Comparison of ENCODE assay signal across 8 mouse cellular contexts in the genomic region with DNA sequence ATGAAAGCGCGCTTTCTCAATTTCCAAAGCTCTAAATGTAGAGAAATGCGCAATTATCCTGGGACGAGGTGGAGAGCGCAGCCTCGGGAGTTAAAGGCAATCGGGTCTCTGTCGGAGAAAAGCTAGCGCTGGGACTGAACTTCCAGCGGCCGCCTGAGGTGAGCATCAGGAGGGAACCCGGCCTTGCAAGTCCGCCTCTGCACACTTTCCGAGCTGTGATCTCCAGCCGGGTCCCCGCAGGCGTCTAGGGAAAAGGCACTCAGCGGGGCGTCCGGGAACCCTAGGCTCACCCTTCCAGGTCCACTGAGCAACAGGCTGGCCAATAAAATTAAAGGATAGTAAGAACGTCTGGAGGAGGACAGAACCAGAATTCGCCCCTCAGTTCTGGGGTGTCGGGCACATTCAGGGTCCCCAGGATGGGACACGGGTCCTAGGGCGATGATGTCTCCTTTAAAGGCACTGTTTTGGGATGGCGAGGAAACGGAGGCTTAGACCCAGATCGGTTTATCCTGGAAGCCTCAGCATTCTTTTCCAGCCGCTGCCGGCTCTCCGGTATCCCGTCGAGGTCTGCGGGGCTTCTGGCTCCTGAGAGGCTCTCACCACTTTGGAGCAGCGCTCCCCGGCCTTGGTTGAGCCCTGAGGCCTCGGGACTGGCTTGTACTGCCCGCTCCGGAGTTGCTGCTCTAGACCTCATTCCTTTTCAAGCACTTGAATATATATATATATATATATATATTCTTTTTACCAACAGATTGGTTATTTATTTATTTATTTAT.
DNase-seq lines count a peak whose midpoint lies in the region; ATAC-seq lines count a peak whose summit lies in the region.

No protein-coding gene starts in this region.

- H3K9me3 ChIP-seq in kidney, embryonic 15.5 days (replicated peaks): no peaks in the 10 kb centered on the region
- H3K9me3 ChIP-seq in hindbrain, embryonic 13.5 days: no peaks in the 10 kb centered on the region
- H3K9me3 ChIP-seq in midbrain, embryonic 11.5 days (ENCODE audit: control insufficient read depth, low read length): no peaks in the 10 kb centered on the region

- H3K27ac ChIP-seq in kidney, embryonic 15.5 days: no peak overlapping the region
- H3K27ac ChIP-seq in hindbrain, embryonic 13.5 days: peak overlapping the region; percentile 44; the same call in 1 of the 2 replicates
- no peak overlapping the region for H3K27ac ChIP-seq in midbrain, embryonic 11.5 days (ENCODE audit: low read depth, low read length)

- H3K36me3 ChIP-seq in kidney, embryonic 15.5 days: no peaks in the 10 kb centered on the region
- H3K36me3 ChIP-seq in hindbrain, embryonic 13.5 days: no peaks in the 10 kb centered on the region
- no peaks in the 10 kb centered on the region for H3K36me3 ChIP-seq in midbrain, embryonic 11.5 days (ENCODE audit: control insufficient read depth, insufficient read depth, low read length)

- DNase-seq in kidney, adult 9 months: no peak
- peak; percentile 72 for DNase-seq in embryo, embryonic 10.5 days (ENCODE audit: low spot score)
- peak; percentile 95 for DNase-seq in midbrain, embryonic 11.5 days (ENCODE audit: low spot score, missing footprints)
- no peak for DNase-seq in layer of hippocampus, adult 11-12 months (ENCODE audit: low spot score)
- no peak for DNase-seq in ovary, postnatal 10 days (ENCODE audit: low spot score)
- DNase-seq in adrenal gland, postnatal 25 days: no peak

- peak overlapping the region; percentile 32 for H3K4me3 ChIP-seq in kidney, embryonic 15.5 days (replicated peaks)
- peak overlapping the region; percentile 25 for H3K4me3 ChIP-seq in hindbrain, embryonic 13.5 days
- H3K4me3 ChIP-seq in midbrain, embryonic 11.5 days (ENCODE audit: low read depth, low read length): peak overlapping the region; percentile 24

- peak overlapping the region; percentile 44 for H3K4me2 ChIP-seq in kidney, embryonic 15.5 days
- peak overlapping the region; percentile 42 for H3K4me2 ChIP-seq in hindbrain, embryonic 13.5 days
- H3K4me2 ChIP-seq in midbrain, embryonic 11.5 days: peak overlapping the region; percentile 37

- under 1% methylated on average over 39 of the region's 39 CpGs for WGBS in kidney, embryonic 15.5 days
- under 1% methylated on average over 39 of the region's 39 CpGs for WGBS in hindbrain, embryonic 13.5 days
- WGBS in midbrain, embryonic 11.5 days: under 1% methylated on average over 39 of the region's 39 CpGs

- peaks cover 17% of the 10 kb centered on the region for H3K4me1 ChIP-seq in kidney, embryonic 15.5 days
- H3K4me1 ChIP-seq in hindbrain, embryonic 13.5 days (replicated peaks): peaks cover 24% of the 10 kb centered on the region
- peaks cover 17% of the 10 kb centered on the region; the same call in 1 of the 2 replicates for H3K4me1 ChIP-seq in midbrain, embryonic 11.5 days (ENCODE audit: control insufficient read depth, insufficient read depth, low read length)

- ATAC-seq in kidney, embryonic 15.5 days (replicated peaks; ENCODE audit: low FRiP score): peak; percentile 82
- ATAC-seq in hindbrain, embryonic 13.5 days (ENCODE audit: low FRiP score): no peak; the same call in 1 of the 2 replicates
- ATAC-seq in midbrain, embryonic 11.5 days (ENCODE audit: low FRiP score): peak; percentile 68

- peaks cover 82% of the 10 kb centered on the region for H3K27me3 ChIP-seq in kidney, embryonic 15.5 days
- H3K27me3 ChIP-seq in hindbrain, embryonic 13.5 days: peaks cover 83% of the 10 kb centered on the region
- H3K27me3 ChIP-seq in midbrain, embryonic 11.5 days (ENCODE audit: control insufficient read depth, insufficient read depth, low read length): peaks cover 57% of the 10 kb centered on the region

- H3K9ac ChIP-seq in kidney, embryonic 15.5 days: no peak overlapping the region
- H3K9ac ChIP-seq in hindbrain, embryonic 13.5 days: peak overlapping the region; percentile 29; the same call in 1 of the 2 replicates
- H3K9ac ChIP-seq in midbrain, embryonic 11.5 days (ENCODE audit: low read length): no peak overlapping the region; the same call in 1 of the 2 replicates

Comparison
In these comparisons a context has a peak if more than half of its experiments do, and no peak if none do; other contexts are left out.
1. DNase-seq: peak in embryo, embryonic 10.5 days (single experiment) and midbrain, embryonic 11.5 days (single experiment); none in kidney, adult 9 months (single experiment), layer of hippocampus, adult 11-12 months (single experiment), ovary, postnatal 10 days (single experiment) and adrenal gland, postnatal 25 days (single experiment).
2. Peak in every context shown above with its lines, with median percentiles within 50 percentile points of each other: H3K4me2 ChIP-seq and H3K4me3 ChIP-seq.